Mouse (Mus musculus) spleen, postnatal 14 days (tissue): ENCODE results near the gene Tmem184b.

ENCODE experiments used
- DNase-seq, 2 experiments: peaks; one replicate each; pipeline ENCODE4 v3.0.0; 2021 to 2022; ENCODE audit warnings: low spot score in 2 of 2

Tmem184b gene

DNA sequence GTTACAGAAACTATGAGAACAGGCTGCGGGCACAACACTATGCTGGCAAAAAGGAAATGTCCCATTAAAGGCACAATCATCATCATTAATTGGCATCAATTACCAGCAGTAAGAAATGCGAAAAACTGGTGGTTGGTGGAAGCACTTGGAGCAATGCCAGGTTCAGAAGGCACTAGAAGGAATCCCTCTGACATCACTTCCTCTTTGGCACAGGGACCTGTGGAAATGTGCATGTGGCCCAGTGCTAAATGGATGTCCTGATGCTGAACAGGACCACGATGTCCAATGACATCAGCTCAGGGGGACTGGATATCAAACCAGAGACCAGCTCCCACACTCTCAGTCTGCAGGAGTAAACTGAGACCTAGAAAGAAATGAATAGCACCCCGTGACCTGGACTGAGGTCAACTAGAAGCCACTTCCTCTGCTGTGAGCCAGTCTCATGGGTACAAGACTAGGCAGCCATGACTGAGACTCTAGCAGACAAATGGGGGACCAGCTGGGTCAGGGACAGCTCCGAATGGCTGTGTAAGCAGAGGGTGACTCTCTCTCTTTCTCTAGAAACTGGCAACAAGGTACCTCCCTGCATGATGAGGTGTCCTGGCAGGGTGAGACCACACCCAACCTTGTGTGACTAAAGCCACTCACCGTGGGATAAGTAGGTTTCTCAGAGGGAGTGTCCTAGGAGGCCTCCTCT is 60.6 kb downstream of the Tmem184b start:
- no peak for DNase-seq

DNA sequence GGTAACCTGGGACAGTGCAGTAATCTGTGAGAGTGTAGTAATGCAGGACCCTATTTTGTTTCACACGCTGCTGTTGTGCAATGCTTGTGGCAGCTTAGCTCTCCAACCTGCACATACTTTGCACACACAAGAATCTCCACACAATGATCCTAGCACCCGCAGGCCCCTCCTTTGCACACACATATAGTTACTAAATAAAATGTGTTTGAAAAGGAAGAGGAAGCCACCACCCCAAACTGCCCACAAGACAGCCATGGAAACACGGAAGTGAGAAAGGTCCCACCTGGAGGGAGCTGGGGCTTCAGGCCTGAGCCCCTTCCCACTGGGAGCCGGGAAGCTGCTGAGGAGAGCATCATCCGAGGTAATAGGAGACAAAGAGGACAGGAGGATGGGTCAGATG is 64.4 kb downstream of the Tmem184b start:
- DNase-seq = no peak

DNA sequence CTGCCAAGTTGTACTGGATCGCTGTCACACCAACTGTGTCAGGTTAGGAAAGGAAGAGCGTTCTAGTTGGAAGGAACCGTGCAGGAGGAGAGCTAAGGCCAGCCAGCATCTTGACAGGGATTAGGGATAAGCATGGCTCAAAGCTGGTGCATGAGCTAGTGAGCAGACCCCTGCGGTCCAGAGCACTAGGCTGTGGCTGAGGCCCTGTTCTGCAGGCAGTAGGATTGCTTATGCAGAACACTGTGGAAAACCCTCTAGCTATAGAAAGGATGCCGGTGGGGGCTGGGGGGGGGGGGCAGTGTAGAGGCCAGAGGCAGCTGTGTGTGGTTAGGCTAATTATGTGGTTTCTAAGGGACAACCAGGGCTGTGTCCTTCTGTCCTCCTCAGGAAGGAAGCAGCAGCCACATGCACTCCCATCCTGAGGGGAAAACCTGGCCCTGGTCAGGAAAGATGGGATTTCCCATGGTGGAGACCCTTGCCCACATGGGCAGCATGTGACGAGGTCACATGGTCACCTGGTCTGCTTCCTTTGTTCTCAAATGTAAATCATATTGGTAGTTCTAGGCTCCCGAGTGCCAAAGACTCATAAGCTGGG is 68.2 kb downstream of the Tmem184b start:
- DNase-seq = no peak

DNA sequence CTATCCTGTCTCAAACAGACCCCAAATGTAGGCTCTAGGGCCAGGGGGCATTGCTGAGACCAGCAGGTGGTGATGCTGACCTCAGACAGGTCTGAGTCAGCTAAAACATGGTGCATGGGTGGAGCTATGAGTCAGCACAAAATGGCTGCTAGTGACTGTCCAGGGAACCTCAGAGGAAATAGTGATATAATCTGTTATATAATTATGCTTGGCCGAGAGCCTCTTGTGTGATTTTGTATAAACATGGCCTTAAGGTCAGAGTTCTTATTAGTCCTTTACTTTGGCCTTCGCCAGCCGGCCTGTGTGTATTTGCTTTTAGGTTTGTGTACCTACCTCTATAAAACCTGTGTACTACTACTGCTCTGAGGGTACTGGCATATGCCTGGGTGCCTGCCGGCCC is 70.0 kb downstream of the Tmem184b start:
- DNase-seq = no peak

GRCm38 (mm10) chr15:79330521-79330920 is 72.8 kb downstream of the Tmem184b start:
- DNase-seq = no peak

DNA sequence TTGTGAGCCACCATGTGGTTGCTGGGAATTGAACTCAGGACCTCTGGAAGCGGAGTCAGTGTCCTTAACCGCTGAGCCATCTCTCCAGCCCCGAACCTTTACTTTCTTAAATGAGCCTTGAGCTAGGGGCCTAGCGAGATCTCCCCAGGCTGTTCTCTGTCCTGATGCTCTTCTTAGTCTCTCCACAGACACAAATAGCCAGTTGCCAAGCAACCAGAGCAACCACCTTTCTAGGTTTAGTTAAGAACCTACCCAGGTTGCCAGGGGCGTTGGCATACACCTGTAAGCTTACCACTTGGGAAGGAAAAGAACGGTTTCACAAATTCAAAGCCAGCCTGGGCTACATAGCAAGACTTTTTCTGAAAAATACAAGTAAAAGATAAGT is 73.4 kb downstream of the Tmem184b start:
- DNase-seq = no peak

- DNase-seq = no peak
Observed at GRCm38 (mm10) chr15:79329346-79329978, 73.9 kb downstream of the Tmem184b start.

- DNase-seq = no peak
Observed at GRCm38 (mm10) chr15:79328939-79329275, 74.5 kb downstream of the Tmem184b start.

DNA sequence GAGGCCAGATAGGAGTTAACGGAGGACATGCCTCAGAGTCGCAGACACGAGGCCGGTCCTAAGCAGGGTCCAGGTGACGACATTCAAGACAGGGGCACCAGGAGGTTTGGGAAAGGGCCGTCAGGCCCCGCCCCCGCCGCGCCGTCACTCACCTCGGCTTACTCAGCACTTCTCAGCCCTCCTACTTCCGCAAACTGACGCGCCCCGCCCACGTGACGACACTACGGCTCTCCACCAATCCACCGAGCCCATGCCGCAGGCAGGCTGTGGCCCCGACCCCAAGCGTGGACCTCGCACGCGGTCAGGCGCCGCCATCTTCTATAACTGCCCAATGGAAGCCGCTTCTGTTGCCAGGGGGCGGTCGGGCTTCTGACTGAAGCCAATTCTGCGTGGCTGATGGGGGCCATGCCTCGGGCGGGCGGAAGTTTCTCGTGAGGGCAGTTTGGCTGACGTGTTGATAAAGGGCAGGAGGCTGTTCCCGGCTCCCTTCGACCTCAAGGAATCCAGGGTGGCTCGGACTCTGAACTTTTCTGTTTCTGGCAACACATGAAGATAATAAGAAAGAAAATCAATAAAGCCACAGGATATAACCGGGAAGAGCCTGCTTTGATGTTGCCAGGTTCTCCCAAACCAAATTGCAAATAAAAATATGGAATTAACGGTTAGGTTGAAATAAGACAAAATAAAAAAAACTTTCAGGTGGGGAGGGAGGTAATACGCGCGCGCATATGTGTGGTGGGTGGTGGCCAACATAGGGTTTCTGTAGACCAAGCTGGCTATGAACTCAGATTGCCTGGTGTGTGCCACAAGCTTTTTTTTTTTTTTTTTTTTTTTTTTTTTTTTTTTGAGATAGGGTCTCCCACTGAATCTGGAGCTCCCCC is 75.1 kb downstream of the Tmem184b start, which contains the start of gene Pla2g6:
Gene Pla2g6, minus strand, starts transcription at position 333 of the 881 bp plus-strand sequence.
- peak; percentile 95 to 97 for DNase-seq

GRCm38 (mm10) chr15:79326971-79327961 is 76.1 kb downstream of the Tmem184b start:
- DNase-seq = no peak

GRCm38 (mm10) chr15:79326264-79326663 is 77.1 kb downstream of the Tmem184b start:
- no peak for DNase-seq

DNA sequence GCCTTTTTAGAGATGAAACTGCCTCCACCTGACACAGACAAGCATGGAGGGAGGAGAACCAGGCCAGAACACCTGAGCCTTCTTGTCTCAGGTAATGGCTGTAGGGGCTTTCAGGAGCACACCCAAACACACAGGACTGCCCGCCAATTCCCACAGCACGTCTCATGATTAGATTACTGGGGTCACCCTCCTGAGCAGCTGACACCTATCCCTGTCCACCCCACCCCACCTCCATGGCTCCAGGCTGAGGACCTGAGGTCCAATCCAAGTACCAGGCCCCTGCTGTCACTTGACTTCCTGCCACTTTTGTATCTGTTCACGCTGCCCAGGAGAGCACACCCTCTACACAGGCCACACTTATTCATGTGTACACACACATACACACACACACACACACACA is 77.6 kb downstream of the Tmem184b start:
- DNase-seq = no peak

DNA sequence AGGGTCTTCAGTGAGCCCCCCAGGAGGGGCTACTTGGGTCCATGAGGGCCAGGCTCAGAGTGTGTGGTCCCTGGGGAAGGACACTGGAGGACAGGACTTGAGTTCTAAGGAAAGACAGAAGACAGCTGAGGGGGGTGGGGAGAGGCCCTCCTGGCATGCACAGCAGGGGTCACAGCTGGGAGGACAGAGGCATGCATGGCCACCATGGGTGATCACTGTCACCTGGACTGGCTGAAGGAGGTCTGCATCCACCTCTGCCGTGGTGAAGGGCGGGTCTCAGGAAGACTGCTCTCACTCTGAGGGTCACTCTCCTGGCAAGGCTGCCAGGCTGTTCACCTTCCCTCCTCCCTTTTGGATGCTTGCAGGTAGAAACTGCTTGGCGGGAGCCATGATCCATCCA is 79.0 kb downstream of the Tmem184b start:
- no peak for DNase-seq

GRCm38 (mm10) chr15:79323791-79324155 is 79.6 kb downstream of the Tmem184b start:
- no peak for DNase-seq

DNA sequence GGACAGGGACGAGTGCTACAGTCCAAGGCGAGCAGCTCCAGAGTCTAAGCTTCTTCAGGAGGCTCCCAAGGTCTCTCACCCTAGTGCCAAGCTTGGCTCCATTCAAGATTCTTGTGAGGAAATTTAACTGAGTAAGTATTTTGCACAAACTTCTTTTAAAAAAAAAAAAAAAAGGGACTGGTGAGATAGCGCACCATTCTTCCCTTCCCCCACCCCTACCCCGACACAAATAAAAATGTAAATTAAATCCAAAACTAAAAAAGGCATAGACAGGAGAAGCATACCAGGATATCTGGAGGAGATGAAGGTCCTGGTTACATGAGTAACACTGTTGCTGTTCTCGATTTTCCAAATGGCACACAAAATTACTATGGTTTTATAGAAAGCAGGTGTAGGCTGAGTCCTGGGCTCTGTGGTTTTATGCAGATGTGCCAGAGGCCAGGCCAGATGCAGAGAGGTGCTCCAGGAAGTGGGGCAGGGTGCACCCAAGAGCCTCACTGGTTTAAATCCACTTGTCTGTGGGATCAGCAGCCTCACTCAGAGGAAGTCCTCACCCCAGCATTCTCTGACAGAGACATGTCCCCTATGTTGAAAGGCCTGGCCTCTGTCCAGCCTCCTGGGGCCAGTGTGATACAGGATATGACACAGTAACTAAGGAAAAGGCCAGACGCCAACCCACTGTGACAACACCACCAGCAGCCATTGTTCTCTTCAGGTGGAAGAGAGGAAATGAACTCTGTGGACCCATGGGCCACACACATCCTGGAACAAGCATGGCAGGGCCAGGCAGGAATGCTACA is 80.2 kb downstream of the Tmem184b start:
- no peak for DNase-seq

DNA sequence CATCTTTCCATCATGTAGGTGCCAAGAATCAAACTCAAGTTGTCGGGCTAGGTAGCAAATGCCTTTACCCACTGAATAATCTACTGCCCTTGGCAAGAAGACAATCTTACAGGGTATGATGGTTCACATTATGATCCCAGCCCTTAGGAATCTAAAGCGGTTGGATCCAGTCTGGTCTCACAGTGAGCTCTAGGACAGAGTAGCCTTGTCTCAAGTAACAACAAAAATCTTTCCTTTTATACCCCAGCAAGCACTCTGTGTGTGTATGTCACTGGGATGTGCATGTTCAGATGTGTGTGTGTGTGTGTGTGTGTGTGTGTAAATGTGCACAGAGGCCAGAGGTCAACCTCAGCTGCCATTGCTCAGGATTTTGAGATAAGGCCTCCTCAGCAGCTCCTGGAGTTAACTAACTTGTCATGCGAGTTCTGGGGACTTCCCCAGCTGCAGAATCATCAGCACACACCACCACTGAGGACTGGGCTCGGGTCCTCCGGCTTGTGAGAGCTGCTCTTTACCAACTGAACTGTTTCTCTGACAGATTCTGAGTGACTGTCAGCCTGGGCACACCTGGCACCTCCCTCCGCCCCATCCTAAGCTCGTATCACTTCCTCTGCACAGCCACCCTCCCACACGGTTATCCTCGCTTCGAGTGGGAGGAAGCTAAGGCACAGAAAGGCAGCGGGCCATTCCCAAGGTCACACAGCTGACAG is 80.9 kb downstream of the Tmem184b start:
- DNase-seq = no peak

DNA sequence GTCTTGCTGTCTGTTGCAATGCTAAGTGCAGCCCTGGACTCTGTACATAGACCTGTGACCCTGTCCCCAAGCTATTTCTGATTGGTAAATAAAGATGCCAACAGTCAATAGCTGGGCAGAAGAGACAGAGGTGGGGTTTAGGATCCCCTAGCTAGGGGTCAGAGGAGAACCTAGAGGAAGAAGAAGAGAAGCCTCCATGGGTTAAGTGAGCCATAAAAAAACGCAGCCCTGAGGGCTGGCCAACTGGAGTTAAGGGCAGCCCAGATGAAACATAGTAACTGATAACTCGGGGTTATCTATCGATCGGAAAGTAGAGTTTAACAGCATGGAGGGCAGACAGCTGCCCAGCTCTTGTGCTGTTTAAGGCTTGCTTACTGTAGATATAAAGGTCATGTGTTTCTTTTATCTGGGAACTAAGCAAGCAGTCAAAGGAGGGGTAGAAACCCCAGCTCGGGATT is 81.6 kb downstream of the Tmem184b start:
- DNase-seq = no peak

- DNase-seq = no peak
Observed at GRCm38 (mm10) chr15:79313848-79314369, 89.5 kb downstream of the Tmem184b start.
